ENCODE assay signal across 12 mouse cellular contexts in genomic region chr15:12605239-12605993, GRCm38 (mm10).
DNase-seq lines count a peak whose midpoint lies in the region; ATAC-seq and TF ChIP-seq lines count a peak whose summit lies in the region.
"Had no signal": no experiment of that assay in that cellular context is flagged by ENCODE, and none has a peak within 500 bp of the region (broad histone marks: within the 10 kb centered on the region; RNA-seq: fewer than 3 reads in every experiment).

No protein-coding gene starts in this region.

- no peaks in the 10 kb centered on the region for H3K36me3 ChIP-seq in heart, embryonic 11.5 days (ENCODE audit: control insufficient read depth, insufficient read depth, low read length)
- H3K36me3 ChIP-seq in neural tube, embryonic 13.5 days, result no peaks in the 10 kb centered on the region
- H3K36me3 ChIP-seq in kidney, postnatal 0 days (ENCODE audit: insufficient read depth, low read length), result no peaks in the 10 kb centered on the region
- H3K36me3 ChIP-seq: limb, embryonic 12.5 days; neural tube, embryonic 12.5 days had no signal

- peak; percentile 94 for DNase-seq in heart, adult 11 months
- DNase-seq in neural tube, embryonic 10.5 days (ENCODE audit: extremely low spot score, low spot score), result no peak
- peak; percentile 85 for DNase-seq in kidney, postnatal 0 days (ENCODE audit: low spot score)
- no peak for DNase-seq in spleen, postnatal 14 days (ENCODE audit: low spot score in 2 of 2)
- no peak for DNase-seq in right cerebral cortex, postnatal 10 days (ENCODE audit: low spot score in 2 of 2)
- no peak for DNase-seq in retina, embryonic 14.5 days (ENCODE audit: low spot score)
- DNase-seq: cerebellum, postnatal 25 days had no signal

- H3K27me3 ChIP-seq in heart, embryonic 11.5 days (ENCODE audit: control insufficient read depth, insufficient read depth, low read length), result no peaks in the 10 kb centered on the region
- H3K27me3 ChIP-seq in neural tube, embryonic 13.5 days, result no peaks in the 10 kb centered on the region
- no peaks in the 10 kb centered on the region for H3K27me3 ChIP-seq in kidney, postnatal 0 days (ENCODE audit: insufficient read depth, low read length)
- H3K27me3 ChIP-seq: limb, embryonic 12.5 days; megakaryocyte, embryonic 14.5 days; neural tube, embryonic 12.5 days had no signal

- TF ChIP-seq CTCF in kidney, postnatal 0 days (IDR thresholded peaks at IDR 0.05; ENCODE audit: low read depth), result no peak

- no peak overlapping the region for H3K4me2 ChIP-seq in heart, embryonic 11.5 days
- no peak overlapping the region for H3K4me2 ChIP-seq in neural tube, embryonic 13.5 days
- no peak overlapping the region for H3K4me2 ChIP-seq in kidney, postnatal 0 days (ENCODE audit: low read length)
- H3K4me2 ChIP-seq: limb, embryonic 12.5 days; neural tube, embryonic 12.5 days had no signal

- no peaks in the 10 kb centered on the region for H3K4me1 ChIP-seq in heart, embryonic 11.5 days (ENCODE audit: control insufficient read depth, insufficient read depth, low read length)
- peaks cover 6% of the 10 kb centered on the region for H3K4me1 ChIP-seq in neural tube, embryonic 13.5 days (replicated peaks)
- no peaks in the 10 kb centered on the region for H3K4me1 ChIP-seq in kidney, postnatal 0 days (replicated peaks; ENCODE audit: insufficient read depth, low read length)

- H3K9ac ChIP-seq in heart, embryonic 11.5 days (ENCODE audit: low read depth, low read length), result no peak overlapping the region
- no peak overlapping the region for H3K9ac ChIP-seq in neural tube, embryonic 13.5 days
- no peak overlapping the region for H3K9ac ChIP-seq in kidney, postnatal 0 days (ENCODE audit: low read depth, low read length)
- H3K9ac ChIP-seq: limb, embryonic 12.5 days; neural tube, embryonic 12.5 days had no signal

- H3K9me3 ChIP-seq in heart, embryonic 11.5 days (replicated peaks; ENCODE audit: control insufficient read depth, low read length), result no peaks in the 10 kb centered on the region
- no peaks in the 10 kb centered on the region for H3K9me3 ChIP-seq in neural tube, embryonic 13.5 days
- H3K9me3 ChIP-seq in kidney, postnatal 0 days (replicated peaks; ENCODE audit: low read length), result no peaks in the 10 kb centered on the region
- H3K9me3 ChIP-seq: limb, embryonic 12.5 days; neural tube, embryonic 12.5 days had no signal

- ATAC-seq in heart, embryonic 11.5 days (replicated peaks; ENCODE audit: insufficient number of reproducible peaks, low FRiP score, low TSS enrichment), result no peak
- no peak for ATAC-seq in neural tube, embryonic 13.5 days (ENCODE audit: low read depth)
- ATAC-seq in kidney, postnatal 0 days (replicated peaks; ENCODE audit: low FRiP score, low read depth), result no peak; the same call in 1 of the 2 replicates

- no peak overlapping the region for H3K27ac ChIP-seq in heart, embryonic 11.5 days (ENCODE audit: low read depth, low read length)
- 0 out of 2 replicates have a peak overlapping the region, but pooled peaks have one; percentile 23 for H3K27ac ChIP-seq in neural tube, embryonic 13.5 days (replicated peaks)
- H3K27ac ChIP-seq in kidney, postnatal 0 days, result peak overlapping the region; percentile 84
- H3K27ac ChIP-seq: limb, embryonic 12.5 days; neural tube, embryonic 12.5 days had no signal

- H3K4me3 ChIP-seq in heart, embryonic 11.5 days (ENCODE audit: low read depth, low read length), result no peak overlapping the region
- H3K4me3 ChIP-seq in neural tube, embryonic 13.5 days, result no peak overlapping the region
- H3K4me3 ChIP-seq in kidney, postnatal 0 days (replicated peaks; ENCODE audit: low read depth, low read length), result no peak overlapping the region
- H3K4me3 ChIP-seq: limb, embryonic 12.5 days; megakaryocyte, embryonic 14.5 days; neural tube, embryonic 12.5 days had no signal

- 68% methylated on average over 10 of the region's 10 CpGs for WGBS in heart, embryonic 11.5 days (ENCODE audit: insufficient replicate concordance)
- WGBS in neural tube, embryonic 13.5 days, result 72% methylated on average over 10 of the region's 10 CpGs
- WGBS in kidney, postnatal 0 days, result 57% methylated on average over 10 of the region's 10 CpGs

Comparison
In these comparisons a context has a peak if more than half of its experiments do, and no peak if none do; other contexts are left out.
1. DNase-seq: peak in heart, adult 11 months (single experiment) and kidney, postnatal 0 days (single experiment); none in neural tube, embryonic 10.5 days (single experiment), spleen, postnatal 14 days (0 of 2), right cerebral cortex, postnatal 10 days (0 of 2) and retina, embryonic 14.5 days (single experiment).